Mouse (Mus musculus) spleen, adult 2 months (tissue): Measurements from ENCODE around the gene Lyz2.

ENCODE experiments used
- CTCF ChIP-seq: fragments of 200-500 bp; IDR thresholded peaks from 2 replicates; pipeline ENCODE4 v1.5.1; 2011; ENCODE audit warnings: mild to moderate bottlenecking, inconsistent platforms; ENCODE audit not compliant: insufficient read depth, insufficient read length, insufficient replicate concordance; ENCODE audit errors: extremely low read depth
- POLR2A ChIP-seq: fragments of 200-500 bp; IDR thresholded peaks from 2 replicates; pipeline ENCODE4 v1.6.1; 2011; ENCODE audit warnings: low read depth, low read length, inconsistent platforms

DNA sequence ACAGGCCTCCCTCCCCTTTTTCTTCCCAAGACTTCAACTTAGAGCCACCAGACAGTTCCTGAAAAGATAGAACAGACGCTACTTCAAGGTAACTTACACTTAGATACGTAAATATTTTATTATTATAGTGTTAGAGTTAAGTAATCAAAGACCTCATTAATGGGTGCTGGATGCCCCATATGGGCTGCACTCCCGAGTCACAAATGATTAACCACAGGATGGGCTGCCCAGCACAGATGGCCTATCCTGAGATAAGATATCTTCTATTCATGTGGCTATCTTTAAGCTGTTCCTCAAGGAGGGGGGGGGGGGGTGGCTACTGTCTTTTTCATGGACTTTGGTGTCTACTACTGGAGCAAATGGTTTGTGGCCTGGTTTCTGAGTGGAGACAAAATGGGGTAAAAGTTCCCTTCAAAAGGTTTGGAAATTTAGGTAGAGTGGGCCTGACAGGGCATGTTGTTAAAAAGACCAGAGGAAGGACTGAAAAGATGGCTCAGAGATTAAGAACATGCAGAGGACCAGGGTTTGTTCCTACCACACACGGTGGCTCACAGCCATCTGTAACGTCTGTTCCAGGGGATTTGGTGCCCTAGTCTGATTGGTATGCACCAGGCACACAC, 17.9 kb upstream of the Lyz2 start:
- TF ChIP-seq POLR2A, result no peak
- no peak for TF ChIP-seq CTCF
